Mouse (Mus musculus): ENCODE data around the gene Crybb1.

Gene Crybb1

GRCm38 (mm10) chr5:112237866-112238570, 17.6 kb upstream of the Crybb1 start:
- DNase-seq (ENCODE audit: low read depth): no peak

GRCm38 (mm10) chr5:112238781-112239482, 16.7 kb upstream of the Crybb1 start:
- DNase-seq (ENCODE audit: low read depth): no peak

- peak; percentile 93 for DNase-seq (ENCODE audit: low read depth)
Measured at GRCm38 (mm10) chr5:112240761-112241160, 14.9 kb upstream of the Crybb1 start.

GRCm38 (mm10) chr5:112241849-112242248, 13.8 kb upstream of the Crybb1 start:
- no peak for DNase-seq (ENCODE audit: low read depth)

- peak; percentile 85 for DNase-seq (ENCODE audit: low read depth)
Measured at GRCm38 (mm10) chr5:112242361-112242778, 13.2 kb upstream of the Crybb1 start.

GRCm38 (mm10) chr5:112243041-112243440, 12.6 kb upstream of the Crybb1 start:
- no peak for DNase-seq (ENCODE audit: low read depth)

GRCm38 (mm10) chr5:112243539-112244274, 11.9 kb upstream of the Crybb1 start:
- DNase-seq (ENCODE audit: low read depth): no peak

GRCm38 (mm10) chr5:112244275-112244562, 11.4 kb upstream of the Crybb1 start:
- DNase-seq (ENCODE audit: low read depth): no peak

- DNase-seq (ENCODE audit: low read depth): no peak
Measured at GRCm38 (mm10) chr5:112244890-112245615, 10.6 kb upstream of the Crybb1 start.

GRCm38 (mm10) chr5:112247399-112247798, 8.2 kb upstream of the Crybb1 start:
- no peak for DNase-seq (ENCODE audit: low read depth)

- DNase-seq (ENCODE audit: low read depth): no peak
Measured at GRCm38 (mm10) chr5:112249106-112249505, 6.5 kb upstream of the Crybb1 start.

GRCm38 (mm10) chr5:112252400-112252799, 3.2 kb upstream of the Crybb1 start, which contains the start of gene Cryba4:
Gene Cryba4, minus strand, starts transcription at chr5:112252518.
- DNase-seq (ENCODE audit: low read depth): no peak

- peak; percentile 76 for DNase-seq (ENCODE audit: low read depth)
Measured at GRCm38 (mm10) chr5:112253169-112253568, 2.4 kb upstream of the Crybb1 start.

- DNase-seq (ENCODE audit: low read depth): no peak
Measured at GRCm38 (mm10) chr5:112254282-112254806, 1.3 kb upstream of the Crybb1 start.

- no peak for DNase-seq (ENCODE audit: low read depth)
Measured at GRCm38 (mm10) chr5:112256457-112256856, 842 bp downstream of the Crybb1 start.

GRCm38 (mm10) chr5:112257896-112258295, 2.3 kb downstream of the Crybb1 start:
- DNase-seq (ENCODE audit: low read depth): no peak

GRCm38 (mm10) chr5:112259862-112260650, 4.4 kb downstream of the Crybb1 start:
- DNase-seq (ENCODE audit: low read depth): no peak

GRCm38 (mm10) chr5:112260818-112261217, 5.2 kb downstream of the Crybb1 start:
- no peak for DNase-seq (ENCODE audit: low read depth)

GRCm38 (mm10) chr5:112264099-112264498, 8.5 kb downstream of the Crybb1 start:
- DNase-seq (ENCODE audit: low read depth): peak; percentile 63

GRCm38 (mm10) chr5:112265110-112265509, 9.5 kb downstream of the Crybb1 start:
- DNase-seq (ENCODE audit: low read depth): no peak

GRCm38 (mm10) chr5:112265515-112265914, 9.9 kb downstream of the Crybb1 start:
- peak; percentile 50 for DNase-seq (ENCODE audit: low read depth)

All from induced T-regulatory cell, adult 2 months (primary cell).